Mouse (Mus musculus) heart, postnatal 0 days (tissue): ENCODE measurements at regions not wholly inside any gene's neighbourhood (a gene's known extent, or its start where the extent isn't known, plus 50 kb on each side); places are given as distances from the start of the nearest gene placed in this dataset.

ENCODE experiments used
- CTCF ChIP-seq: IDR thresholded peaks from 2 replicates; pipeline ENCODE4 v1.5.1; 2016; ENCODE audit warnings: antibody characterized with exemption, control low read depth, low read depth
- EP300 ChIP-seq: IDR thresholded peaks from 2 replicates; pipeline ENCODE4 v1.6.1; 2016; ENCODE audit warnings: antibody characterized with exemption, low read depth

- TF ChIP-seq EP300 (no peak), CTCF (no peak)
These were observed 201.7 kb downstream of the Kcns3 start for GRCm38 (mm10) chr12:10949184-10949583.
